Mouse (Mus musculus) spleen, adult 2 months (tissue): ENCODE measurements at regions not wholly inside any gene's neighbourhood (a gene's known extent, or its start where the extent isn't known, plus 50 kb on each side); places are given as distances from the start of the nearest gene placed in this dataset.

Source experiments
- CTCF ChIP-seq: fragments of 200-500 bp; IDR thresholded peaks from 2 replicates; pipeline ENCODE4 v1.5.1; 2011; ENCODE audit warnings: mild to moderate bottlenecking, inconsistent platforms; ENCODE audit not compliant: insufficient read depth, insufficient read length, insufficient replicate concordance; ENCODE audit errors: extremely low read depth
- POLR2A ChIP-seq: fragments of 200-500 bp; IDR thresholded peaks from 2 replicates; pipeline ENCODE4 v1.6.1; 2011; ENCODE audit warnings: low read depth, low read length, inconsistent platforms

DNA sequence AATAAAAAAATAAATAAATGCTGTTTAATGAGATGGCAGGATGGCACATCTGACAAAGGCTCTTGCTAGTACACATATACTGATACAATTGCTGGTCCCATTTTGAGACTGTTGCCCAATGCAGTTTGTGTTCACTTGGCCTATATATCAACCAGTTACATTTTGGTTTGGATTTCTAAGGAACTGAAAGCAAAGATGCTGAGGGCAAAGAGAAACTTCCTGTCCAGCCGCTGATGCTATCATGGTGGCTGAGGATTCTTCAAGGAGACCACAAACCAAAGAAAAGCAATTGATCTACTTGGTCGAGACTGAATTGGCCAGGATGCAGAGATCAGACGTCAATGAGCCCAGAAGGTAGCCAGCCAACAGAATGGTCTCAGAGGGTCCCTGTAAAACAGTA is 53.5 kb upstream of the Gm11084 start:
- no peak for TF ChIP-seq CTCF
- no peak for TF ChIP-seq POLR2A
